Mouse (Mus musculus): ENCODE measurements around the gene Ankrd28.
"Not testable (repeated sequence)": the region's sequence is repeated elsewhere in the genome, so short reads cannot be mapped to it uniquely, and the experiment has no call there.

Ankrd28 gene

DNA sequence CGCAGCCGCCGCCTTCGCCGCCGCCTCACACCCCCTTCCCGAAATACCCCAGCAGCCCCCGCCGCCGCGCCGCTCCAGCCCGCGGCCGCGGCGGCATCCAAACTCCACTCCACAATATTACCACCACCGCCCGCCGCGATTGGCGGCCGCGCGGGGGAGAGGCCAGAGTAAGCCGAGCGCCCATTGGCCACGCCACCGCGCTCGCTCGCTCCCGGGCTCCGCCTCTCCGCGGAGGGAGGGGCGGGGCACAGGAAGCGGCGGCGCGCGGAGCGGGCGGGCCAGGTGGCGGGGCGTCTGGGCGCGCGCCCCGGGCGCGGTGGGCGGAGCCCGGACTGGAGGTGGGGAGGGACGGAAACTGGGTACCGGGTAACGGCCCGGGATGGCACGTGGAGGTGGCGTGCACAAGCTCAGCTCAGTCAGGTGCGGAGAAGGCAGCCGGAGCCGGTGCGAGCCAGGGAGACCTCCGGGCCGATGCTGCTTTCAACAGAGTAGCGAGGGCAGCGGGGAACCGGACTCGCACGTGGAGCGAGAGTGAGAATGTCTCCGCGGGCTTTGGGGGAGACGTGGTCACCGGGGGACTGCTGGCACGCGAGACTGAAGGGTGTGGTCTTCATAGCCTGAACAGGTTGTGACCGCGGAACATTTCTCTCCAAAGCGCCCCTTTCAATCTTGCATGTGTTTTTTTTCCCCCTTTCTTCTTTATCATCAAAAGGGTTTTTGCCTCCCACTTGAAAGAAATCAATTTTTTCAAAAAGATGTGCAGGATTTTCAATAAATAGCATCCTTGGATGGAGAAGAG lies at the start of gene Ankrd28:
Gene Ankrd28 (minus strand): TSS at position 81 of the 799 bp plus-strand sequence.
- DNase-seq, result peak; percentile 95 to 97

DNA sequence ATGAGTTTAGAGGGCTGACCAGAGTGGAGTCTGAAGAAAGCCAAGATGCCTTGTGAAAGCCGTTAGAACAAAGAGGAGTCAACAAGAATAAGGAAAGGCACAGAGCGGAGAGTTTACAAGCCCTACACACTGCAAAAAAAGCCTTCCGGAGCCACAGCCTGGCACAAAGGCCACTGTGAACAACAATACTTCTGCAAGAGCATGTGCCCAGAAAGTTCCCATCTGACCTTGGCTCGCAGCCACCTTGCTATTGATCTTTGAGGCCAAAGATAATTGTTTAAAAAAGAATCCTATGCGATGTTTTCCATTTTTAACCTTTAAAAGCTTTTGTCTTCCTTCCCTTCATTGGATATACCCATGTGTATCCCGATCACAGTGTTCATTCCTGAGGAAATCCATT lies 49.0 kb upstream of the Ankrd28 start:
- DNase-seq, result no peak

DNA sequence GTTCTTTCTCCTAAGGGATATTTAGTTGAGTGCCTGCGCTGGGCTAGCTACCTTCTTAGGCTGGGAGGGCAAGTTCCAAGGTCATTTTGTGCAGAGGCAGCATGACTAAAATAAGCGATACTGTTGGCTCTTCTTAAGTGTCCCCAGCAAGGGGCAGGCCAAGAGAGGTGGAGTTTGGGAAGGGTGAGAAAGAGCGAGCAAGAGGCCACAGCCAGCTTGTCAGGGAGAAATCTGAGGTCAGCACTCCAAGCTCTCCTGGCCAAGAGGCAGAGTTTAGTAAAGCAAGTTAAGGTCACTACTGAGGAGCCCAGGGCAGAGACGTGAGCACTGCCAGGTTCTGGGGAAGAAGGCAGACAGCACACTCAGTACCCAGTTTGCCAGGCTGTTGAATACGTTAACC lies 41.7 kb upstream of the Ankrd28 start:
- DNase-seq, result no peak

DNA sequence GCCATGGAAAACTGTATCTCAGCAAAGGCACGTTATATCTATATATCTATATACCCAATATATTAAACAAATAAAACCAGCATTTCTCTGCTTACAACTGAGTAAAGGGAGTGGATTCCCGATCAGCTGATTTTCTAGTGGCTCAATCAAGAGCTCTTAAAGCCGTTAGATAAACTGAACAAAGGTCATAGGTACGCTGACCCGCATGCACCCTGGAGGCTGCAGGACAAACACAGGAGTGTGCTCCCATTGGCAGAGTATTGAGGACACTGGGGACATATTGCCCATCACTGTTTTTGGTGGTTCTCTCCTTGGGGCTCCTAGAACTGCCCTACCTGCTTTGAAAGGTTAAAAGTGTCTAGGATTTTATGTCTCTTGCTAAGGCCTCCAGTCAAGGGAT lies 40.0 kb upstream of the Ankrd28 start:
- DNase-seq, result no peak

DNA sequence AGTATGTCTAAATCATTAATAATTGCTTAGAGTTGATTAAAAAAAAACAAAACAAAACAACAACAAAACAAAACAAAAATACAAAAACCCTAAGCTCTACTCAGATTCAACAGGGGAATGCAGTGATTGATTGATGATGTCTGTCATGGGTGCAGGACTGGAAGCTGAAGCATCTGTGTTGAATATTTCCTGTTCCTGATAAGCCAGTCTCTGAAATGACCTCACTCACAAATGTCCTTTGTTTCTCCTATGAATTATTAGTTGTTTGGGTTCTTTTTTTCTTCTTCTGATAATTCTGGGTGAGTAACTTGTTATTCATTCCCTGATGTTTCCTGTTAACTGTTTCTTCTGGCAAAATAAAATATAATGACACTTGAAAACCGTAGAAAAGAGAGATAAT lies 38.1 kb upstream of the Ankrd28 start:
- DNase-seq, result no peak

DNA sequence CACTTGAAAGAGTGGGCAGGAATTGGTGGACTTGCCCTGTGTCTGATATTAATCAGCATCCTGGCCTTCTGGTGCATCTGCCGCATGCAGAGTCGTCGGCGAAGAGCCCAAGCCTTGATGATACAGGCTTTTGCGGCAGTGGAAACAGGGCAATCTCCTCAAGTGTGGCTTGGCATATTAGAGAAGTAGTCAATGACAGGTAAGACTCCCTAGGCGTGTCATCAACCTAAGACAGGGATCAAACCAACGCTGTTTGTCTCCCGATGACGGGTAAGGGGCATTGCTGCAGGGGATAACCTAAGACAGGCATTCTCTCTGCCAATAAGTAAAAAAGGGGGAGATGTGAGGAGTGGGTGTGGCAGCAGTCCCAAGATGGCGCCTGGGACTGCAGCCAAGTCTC lies 35.9 kb upstream of the Ankrd28 start:
- not testable (repeated sequence) for DNase-seq

DNA sequence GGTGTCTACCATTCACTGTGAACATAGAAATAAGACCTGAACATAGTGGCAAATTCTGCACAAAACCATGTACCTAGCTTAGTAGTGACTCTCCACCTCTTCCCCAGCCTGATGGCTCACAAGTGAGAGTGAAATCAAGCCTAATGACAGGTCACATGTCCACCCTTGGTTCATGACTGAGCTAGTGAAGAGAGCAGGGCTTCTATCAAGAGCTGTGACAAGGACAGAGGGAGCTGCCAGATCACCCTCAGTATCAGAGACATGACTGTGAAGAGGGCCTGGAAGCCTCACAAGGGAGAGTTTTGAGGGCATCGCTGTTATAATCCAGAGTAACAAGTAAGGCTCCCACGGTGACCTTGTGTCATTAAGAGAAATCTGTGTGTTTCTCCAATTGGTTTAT lies 28.2 kb upstream of the Ankrd28 start:
- DNase-seq, result no peak

DNA sequence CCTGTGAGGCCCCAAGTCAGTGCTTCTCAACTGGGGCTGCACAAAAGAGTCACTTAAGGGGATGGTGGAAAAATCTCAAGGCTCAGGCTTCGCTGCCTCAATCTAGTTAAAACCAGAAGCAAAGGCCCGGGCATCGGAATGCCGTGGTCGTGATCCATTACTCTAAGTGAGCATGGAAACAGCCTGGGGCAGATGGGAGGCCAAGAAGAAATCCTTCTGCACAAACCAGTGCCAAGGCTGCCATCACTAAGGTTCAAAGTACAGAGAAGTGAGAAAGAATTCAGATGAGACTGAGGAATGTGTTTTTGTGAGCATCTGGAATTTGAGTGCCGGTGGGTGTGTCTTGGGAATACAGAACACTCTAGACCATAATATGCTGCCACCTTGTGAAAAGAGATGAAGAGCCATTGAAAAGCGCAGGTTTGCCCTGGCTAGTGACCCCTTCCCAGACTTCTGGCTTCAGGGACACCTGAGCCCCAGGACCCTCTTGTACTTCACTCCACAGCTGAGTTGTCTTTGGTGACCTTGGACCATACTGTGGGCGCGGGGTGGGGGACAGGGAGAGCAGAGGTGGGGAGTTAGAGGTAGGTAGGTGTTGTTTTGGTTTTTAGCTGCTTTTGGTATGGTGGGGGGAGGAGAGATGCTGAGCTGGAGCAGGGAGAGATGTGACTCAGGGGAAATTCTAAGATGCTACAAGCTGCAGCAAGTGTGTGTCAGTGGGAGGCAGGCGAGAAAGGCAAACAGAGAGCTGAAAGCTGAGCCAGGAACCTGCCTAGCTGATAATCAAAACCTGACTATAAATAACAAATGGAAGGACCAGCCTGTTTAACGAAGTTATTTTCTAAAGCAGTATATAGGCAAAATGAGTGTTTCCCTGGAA lies 26.9 kb upstream of the Ankrd28 start:
- no peak for DNase-seq

DNA sequence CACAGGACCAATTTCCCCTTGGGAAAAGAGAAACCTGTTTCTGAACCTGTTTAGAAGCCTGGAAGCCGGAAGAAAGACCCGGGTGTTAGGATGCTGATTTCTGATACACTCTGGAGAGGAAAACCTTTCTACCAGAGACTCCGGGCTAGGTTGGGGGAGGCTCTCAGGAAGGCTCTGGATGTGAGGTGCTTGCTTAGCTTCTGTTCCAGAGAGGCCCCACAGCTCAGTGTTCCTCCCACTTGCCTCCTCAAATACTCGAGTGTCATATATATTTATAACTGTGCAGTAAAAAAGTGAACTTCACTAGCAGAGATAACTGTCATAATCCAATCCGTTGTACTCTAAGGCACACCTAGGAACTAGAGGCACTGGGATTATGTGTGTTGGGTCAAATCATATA lies 25.6 kb upstream of the Ankrd28 start:
- no peak for DNase-seq

DNA sequence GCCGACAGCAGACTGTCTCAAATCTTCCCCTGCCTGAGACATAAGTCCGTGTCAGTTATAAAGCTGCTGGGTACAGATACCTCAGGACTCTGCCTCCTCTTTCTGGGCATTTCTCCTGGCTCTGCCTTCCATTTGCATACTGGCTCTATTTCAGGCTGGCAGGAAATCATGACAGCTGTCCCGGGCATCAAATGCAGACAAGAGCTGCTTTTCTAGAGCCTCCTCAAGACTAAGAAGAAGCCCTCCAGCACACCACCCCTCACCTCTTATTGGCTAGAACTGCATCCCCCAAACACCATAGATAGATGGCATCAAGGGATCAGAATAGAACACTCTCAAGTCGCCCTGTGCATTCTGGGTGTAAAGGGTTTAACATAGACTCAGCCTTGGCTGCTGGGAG lies 24.2 kb upstream of the Ankrd28 start:
- DNase-seq, result no peak

DNA sequence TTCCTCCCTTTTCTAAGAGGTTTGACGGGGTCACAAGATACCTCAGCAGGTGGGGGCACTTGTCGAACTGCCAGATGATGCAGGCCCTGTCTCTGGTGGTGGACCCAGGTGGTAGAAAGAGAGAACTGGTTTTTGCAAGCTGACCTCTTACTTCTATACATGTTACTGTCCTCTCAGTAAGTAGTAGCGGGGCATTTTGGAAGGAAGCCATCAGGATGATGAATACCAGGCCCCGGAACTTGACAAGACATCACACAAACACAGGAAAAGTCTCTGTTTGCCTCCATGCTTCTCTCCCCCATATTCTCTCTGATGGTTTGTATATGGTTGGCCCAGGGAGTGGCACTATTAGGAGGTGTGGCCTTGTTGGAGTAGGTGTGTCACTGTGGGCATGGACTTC lies 13.1 kb upstream of the Ankrd28 start:
- no peak for DNase-seq

DNA sequence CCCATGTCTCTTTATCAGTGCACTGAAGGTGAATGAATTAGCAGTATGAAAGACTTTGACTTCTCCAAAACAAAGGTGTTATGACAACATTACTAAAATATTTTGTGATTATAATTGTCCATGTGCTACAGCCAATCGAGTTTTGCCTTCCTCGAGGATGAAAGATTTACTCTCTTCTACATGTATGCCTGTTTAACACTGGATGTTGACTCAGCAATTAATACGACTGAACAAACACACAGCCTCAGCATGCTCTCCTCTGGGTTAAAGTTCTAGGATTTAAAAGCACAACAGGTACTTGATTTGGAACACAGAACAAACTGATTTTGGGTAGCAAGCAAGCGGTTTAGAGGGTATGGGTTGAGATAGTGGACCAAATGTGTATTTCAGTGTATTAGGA lies 1.6 kb upstream of the Ankrd28 start:
- no peak for DNase-seq

DNA sequence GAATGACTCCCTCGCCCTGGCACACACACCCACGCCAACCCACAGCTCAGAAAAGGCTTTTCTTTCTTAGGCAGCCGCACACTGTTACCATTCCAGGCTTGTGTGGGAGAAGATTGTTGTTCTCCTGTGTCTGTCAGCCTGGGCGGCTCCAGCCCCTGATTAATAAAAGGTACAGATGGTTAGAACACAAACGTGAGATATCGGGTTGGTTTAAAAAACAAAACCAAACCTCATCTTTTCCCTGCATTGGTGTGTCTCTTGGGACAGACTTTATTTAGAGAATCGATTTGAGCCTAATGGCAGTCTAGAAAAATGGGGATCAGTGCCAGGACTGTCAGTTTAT lies 890 bp upstream of the Ankrd28 start:
- peak in 1 of 2 experiments; percentile 6 for DNase-seq

DNA sequence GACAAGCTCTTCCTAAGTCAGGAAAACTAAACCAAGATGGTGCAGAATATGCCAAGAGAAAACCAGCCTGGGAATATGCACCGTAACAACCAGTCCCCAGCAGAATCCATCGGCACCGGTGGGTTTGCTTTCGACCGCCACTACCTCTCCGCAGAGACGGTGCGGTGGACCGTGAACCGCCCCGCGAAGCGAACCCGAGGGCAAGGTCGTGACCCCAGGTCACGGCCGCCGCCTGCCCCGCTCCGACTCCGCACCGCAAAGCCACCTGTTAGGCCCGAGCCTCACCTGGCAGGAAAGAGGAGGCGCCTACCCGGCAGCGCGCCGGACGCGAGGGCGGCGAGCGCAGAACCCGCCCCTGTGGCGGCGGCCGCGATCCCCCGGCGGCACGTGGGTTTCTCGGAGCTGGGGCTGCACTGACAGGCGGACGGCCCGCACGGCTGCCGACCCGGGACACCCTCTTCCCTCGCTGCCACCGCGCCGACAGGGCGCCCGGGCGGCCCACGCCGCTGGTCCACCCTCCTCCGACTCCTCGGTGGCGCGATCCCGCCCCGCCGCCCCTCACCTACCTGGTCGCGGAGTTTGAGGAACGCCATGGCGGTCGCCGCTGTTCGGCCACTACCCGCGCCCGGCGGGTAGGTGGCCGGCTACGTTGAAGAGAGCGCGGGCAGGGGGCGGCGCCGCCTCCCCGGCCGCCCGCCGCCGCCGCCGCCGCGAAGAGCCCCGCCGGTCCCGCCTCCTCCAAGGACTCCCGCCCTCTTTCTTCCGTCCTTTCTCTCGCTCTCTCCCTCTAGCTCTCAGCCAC lies 489 bp downstream of the Ankrd28 start:
- peak; percentile 67 to 78 for DNase-seq

DNA sequence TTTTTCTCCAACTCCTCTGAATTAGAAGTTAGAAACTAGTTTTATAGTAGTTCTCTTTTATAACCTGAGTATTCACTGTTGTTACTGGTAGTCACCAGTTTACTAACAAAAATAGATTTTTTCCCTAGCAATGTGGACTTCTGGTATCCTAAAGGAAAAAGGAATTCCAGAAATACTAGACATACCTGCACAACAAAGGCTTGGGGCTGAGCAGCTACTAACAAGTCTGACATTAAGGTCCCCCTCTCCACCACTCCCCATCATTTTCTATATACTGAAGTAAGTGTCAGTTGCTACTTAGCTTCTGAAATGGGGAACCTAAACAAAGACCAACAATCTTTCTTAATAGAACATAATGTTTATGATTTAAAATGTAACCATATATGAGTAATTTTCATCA lies 3.2 kb downstream of the Ankrd28 start:
- DNase-seq, result no peak

DNA sequence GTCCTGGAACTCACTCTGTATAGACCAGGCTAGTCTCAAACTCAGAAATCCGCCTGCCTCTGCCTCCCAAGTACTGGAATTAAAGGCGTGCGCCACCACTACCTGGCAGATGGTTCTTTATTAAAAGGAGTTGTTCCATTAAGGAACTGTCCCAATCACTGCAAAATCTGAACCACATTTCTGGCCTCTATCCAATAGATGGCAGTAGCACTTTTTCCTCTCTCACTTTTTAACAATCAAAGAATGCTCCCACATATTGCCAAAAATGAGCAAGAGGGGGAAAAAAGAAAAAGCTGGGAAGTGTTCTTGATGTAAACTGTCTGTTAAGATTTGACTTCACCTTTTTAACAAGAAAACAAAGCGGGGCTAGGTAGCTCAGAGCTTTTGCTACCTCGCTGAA lies 20.5 kb downstream of the Ankrd28 start:
- no peak for DNase-seq

DNA sequence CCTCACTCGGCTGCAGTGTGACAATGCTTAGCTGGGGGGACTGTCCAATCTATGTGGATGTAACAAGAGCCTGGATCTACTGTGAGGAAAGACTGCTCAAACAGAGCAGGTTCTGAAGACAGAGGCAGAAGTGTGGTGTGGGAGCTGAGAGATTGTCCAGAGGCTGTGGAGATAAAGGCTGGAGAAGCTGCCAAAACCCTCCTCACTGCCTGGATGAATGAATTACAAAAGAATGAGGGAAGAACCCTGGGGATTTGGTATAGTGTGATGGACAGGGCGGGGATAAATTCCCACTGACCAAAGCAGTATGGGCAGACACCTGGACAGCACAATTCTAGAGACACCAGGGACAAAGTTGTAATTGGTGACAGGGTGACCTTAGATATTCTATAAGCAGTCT lies 26.7 kb downstream of the Ankrd28 start:
- no peak for DNase-seq

DNA sequence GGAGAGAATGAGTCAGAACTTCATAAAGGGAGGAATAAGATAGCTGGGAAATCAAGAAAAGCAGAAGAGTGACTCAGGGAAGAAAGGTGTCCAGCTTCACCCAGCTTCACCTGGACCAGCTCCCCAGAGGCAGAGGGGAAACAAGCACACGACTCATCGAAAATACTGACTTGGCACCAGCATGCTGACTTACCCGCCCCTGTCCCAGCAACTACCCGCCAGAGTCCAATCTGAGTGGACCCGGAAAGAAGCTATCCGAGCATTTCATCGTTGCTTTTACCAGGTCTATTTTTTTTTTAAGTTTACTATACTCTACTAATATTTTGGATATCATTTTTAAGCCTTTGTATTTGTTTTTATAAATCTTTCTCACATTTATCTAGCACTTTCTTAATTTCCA lies 29.5 kb downstream of the Ankrd28 start:
- no peak for DNase-seq

DNA sequence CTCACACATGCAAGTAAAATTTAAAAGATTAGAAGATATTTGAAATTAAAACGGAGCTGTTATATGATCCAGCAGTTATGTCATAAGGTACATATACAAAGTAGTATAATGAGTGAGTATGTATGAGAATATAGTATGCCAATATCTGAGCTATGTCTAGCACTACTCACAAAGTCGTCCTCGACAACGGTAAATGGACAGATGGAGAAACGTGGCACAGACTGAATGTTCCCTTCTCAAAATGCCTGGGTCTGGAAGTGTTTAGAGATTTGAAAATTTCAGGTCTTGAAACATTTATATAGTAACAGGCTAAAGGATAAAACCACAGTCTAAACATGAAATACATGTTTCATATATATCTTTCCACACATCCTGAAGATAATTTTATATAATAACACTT lies 30.0 kb downstream of the Ankrd28 start:
- DNase-seq, result no peak

DNA sequence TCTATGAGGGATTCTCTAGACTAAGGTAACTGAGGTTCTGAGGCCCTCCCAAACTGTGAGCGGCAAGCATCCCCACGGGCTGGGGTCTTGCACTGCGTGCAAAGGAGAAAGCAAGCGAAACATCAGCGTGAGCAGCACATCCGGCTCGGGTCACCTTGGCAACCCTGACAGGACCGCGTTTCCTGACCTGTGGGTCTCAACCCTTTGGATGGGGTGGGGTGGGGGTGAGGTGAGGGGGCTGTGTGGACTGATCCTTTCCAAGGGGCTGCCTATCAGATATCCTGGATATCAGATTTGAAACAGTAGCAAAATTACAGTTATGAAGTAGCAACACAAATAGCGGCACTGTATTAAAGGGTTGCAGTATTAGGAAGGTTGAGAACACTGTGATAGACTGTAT lies 31.5 kb downstream of the Ankrd28 start:
- no peak for DNase-seq

DNA sequence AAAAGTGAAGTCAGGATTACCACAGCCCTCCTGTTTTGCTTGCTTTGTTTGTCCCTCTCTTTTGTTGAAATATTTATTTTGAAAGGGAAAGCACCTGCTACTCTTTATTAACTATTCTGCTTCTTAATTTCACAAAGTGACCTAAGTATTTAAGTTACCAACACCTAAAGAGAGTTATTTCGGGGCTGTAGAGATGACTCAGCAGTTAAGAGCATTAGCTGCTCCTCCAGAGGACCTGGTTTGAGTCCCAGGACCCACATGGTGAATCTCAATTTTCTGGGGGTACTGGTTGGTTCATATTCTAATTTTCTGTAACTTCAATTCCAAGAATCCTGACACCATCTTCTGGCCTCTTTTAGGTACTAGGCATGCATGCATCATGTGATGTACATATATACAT lies 34.9 kb downstream of the Ankrd28 start:
- no peak for DNase-seq

DNA sequence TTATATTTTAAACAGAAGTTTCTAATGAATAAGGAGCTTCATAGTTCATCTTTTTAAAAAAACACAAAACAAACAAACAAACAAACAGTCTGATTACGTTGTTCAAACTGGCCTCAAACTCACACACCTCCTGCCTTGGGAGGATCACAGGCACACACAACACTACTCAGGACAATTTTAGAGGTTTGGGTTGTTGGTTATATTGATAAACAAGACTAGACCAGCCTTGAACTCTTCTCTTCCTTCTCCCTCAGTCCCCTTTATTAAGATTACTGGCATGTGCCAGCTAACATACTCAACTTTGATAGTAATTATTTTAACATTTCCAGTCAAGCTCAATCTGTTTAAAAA lies 35.7 kb downstream of the Ankrd28 start:
- DNase-seq, result no peak

DNA sequence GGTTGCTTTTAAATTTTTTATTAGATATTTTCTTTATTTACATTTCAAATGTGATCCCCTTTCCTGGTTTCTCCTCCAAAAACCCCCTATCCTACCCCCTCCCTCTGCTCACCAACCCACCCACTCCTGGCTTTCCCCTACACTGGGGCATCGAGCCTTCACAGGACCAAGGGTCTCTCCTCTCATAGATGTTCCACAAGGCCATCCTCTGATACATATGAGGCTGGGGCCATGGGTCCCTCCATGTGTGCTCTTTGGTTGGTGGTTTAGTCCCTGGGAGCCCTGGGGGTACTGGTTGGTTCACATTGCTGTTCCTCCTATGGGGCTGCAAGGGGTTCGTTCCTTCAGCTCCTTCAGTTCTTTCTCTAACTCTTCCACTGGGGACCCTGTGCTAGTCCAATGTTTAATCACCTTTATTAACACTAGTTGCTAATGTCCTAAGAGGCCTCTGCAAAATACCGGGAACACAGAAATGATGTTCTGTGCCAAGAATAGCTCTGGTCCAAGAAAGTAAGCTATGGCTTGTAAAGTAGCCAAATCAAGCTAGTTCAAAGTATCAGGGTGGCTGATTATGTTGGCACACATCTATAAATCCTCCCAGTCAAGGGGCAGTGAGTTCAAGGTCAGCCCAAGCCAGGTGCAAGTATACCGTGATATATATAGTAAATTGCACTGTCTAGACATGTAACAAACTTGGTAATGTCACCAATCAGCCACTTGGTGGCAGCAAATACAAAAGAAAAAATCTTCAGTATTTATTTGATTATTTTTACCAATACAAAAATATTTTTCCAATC lies 36.3 kb downstream of the Ankrd28 start:
- DNase-seq, result no peak
